Mouse (Mus musculus): ENCODE measurements around the gene Babam2. TPM values are rescaled to one million over a fixed set of nuclear protein-coding genes. Genes with fewer than 3 reads are reported as not detected.
"Not testable (repeated sequence)": the region's sequence is repeated elsewhere in the genome, so short reads cannot be mapped to it uniquely, and the experiment has no call there.

The Babam2 gene
- total RNA-seq, 2 experiments from 2014 or later: 31.2 to 32.1 TPM

- no peak for DNase-seq (ENCODE audit: low spot score)
- intact Hi-C loops (cut with DNase I): no loop called here
These were observed 123.3 kb downstream of the Babam2 start for GRCm38 (mm10) chr5:31820801-31821200.

DNA sequence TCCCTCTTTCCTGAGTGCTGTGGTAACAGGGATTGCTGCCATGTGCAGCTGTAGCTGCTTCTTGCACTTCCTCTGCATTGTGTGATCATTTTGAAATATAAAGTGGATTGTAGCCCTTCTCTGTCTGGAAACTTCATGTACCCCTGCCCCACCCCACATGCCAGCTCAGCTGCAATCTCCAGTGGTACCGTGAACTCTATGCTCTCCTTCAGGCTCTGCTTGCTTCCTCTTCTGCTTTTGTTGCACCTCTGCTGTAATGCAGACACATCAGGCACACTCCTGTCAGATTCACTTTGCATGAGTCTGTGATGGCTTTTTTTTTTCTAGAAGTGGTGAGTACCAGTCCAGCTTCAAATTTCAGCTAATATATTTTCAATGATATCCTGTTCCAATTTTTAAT, 123.7 kb downstream of the Babam2 start:
- intact Hi-C loops (cut with DNase I): no loop called here

DNA sequence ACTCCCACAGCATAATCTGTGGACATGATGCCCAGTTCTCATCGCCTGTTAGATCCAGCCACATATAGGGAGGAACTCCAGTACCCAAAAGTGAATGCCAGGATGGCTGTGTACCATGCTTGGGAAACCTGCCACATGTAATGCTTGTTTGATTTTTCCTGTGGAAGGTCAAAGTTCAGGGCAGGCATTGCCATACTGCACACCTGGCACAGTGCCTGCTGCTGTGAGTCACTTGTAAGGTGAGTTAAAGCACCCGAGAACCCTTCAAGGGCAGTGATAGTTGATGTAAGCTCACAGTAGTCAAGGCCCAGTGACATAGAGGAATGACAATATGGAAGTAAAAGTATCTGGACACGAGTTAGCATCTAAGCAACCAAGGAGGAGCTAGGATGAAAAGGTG, 126.2 kb downstream of the Babam2 start:
- intact Hi-C loops (cut with DNase I): no loop called here

More for the DNA sequence above, 123.7 kb downstream of the Babam2 start:
- DNase-seq (ENCODE audit: low spot score): no peak

GRCm38 (mm10) chr5:31824126-31824525, 126.6 kb downstream of the Babam2 start:
- intact Hi-C loops (cut with DNase I): no loop called here
- DNase-seq (ENCODE audit: low spot score): no peak

More for the DNA sequence above, 126.2 kb downstream of the Babam2 start:
- DNase-seq (ENCODE audit: low spot score): no peak

- no peak for DNase-seq (ENCODE audit: low spot score)
- intact Hi-C loops (cut with DNase I): loop anchor here (5.0 kb wide), 1 partner anchor 120 kb away; no protein-coding TSS in a partner anchor
These were observed 129.8 kb downstream of the Babam2 start for GRCm38 (mm10) chr5:31827304-31827703.

DNA sequence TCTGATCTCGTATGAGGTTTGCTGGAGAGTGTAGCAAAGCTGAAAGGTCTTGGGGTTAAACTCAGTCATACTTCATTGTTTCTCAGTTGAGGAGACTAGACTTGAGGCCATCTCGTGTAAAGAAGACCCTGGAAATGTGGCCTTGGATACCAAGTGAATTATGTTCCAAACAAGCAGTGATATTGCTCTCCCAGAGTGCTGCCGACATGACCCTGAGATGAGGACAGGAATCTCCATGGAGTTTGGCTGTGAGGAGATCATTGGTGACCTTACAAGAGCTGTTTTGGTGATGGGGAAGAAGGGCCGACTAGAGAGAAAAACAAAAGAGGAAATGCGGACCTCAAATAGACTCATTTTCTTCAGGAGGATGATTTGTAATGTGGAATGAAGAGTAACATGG, 130.4 kb downstream of the Babam2 start:
- intact Hi-C loops (cut with DNase I): loop anchor here (5.0 kb wide), 1 partner anchor 121 kb away; no protein-coding TSS in a partner anchor
- DNase-seq (ENCODE audit: low spot score): no peak

DNA sequence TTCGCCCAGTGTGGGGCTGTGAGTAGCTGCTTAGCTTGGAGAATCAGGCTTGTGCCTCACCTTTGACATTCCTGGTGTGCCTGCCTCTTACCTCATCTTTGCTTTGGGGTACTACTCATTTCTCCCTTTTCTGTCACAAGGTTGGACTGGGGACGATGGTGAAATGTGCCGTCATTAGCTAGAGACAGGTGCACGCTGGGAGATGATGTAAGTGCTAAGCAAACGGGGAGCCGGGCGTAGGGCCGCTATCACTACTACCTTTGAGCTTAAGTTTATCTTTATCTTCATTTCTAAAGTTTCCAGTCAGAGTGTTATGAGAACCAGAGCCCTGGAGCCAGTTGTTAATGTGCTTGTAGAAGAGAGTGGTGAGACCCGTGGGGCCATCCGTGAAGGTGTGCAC, 131.3 kb downstream of the Babam2 start:
- DNase-seq (ENCODE audit: low spot score): no peak
- intact Hi-C loops (cut with DNase I): loop anchor here (5.0 kb wide), 1 partner anchor 121 kb away; no protein-coding TSS in a partner anchor

- no peak for DNase-seq (ENCODE audit: low spot score)
- intact Hi-C loops (cut with DNase I): loop anchor here (5.0 kb wide), 1 partner anchor 122 kb away; no protein-coding TSS in a partner anchor
These were observed 132.1 kb downstream of the Babam2 start for GRCm38 (mm10) chr5:31829588-31829987.

- DNase-seq (ENCODE audit: low spot score): no peak
- intact Hi-C loops (cut with DNase I): no loop called here
These were observed 134.1 kb downstream of the Babam2 start for GRCm38 (mm10) chr5:31831587-31831986.

DNA sequence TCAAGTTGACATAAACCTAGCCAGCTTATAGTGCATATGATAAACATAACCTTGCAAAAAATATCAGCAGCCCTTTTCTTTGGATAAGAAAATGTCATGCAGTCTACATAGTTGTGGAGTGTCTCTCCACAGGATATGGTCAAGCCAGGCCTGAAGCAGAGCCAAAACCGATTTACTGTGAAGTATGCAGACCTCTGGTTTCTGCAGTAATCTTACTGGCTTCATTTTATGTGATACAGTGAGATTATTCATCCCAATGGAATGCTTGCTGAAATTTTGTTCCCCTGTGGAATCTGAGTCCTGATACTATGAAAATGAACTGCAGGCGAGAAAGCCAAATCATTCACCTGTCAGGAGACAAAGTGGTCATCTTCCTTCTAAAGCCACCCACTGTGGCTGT, 138.2 kb downstream of the Babam2 start:
- intact Hi-C loops (cut with DNase I): no loop called here
- no peak for DNase-seq (ENCODE audit: low spot score)

GRCm38 (mm10) chr5:31839973-31840372, 142.5 kb downstream of the Babam2 start:
- intact Hi-C loops (cut with DNase I): no loop called here
- DNase-seq (ENCODE audit: low spot score): no peak

DNA sequence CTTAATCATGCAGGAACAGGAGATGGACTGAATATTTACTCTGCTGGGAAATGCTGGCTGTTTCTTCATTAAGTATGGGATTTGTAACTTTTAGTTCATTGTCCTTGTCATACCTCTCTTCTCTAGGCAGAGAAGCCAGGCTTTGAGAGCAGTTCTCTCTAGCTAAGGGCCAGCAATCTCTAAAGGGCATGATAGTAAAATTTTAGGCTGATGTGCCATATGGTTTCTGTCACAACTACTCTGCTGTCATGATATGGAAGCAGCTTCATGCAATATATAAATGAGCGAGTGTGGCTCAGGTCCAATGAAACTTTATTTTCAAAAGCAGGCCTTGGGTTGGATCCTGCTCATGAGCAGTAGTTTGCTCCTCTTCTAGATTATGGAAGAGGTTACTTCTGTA, 142.9 kb downstream of the Babam2 start:
- no peak for DNase-seq (ENCODE audit: low spot score)
- intact Hi-C loops (cut with DNase I): no loop called here

GRCm38 (mm10) chr5:31844856-31845255, 147.4 kb downstream of the Babam2 start:
- no peak for DNase-seq (ENCODE audit: low spot score)
- intact Hi-C loops (cut with DNase I): no loop called here

DNA sequence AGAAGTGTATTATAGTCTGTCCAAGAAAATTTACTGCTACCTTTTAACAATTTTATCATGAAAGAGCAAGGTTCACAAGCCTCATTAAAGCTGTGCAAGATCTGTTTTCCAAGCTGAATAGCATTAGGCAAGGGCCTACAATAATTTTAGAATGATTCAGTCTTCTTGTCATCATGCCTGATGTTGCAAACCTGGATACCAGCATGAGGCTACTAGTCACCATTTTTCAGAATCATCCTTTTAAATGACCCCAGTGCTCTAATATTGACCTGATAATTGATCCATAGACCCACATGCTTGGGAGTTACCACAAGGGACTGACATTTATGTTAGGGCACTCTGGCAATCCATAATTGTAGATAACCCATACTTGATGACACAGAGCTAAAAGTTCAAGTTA, 149.5 kb downstream of the Babam2 start:
- intact Hi-C loops (cut with DNase I): no loop called here
- DNase-seq (ENCODE audit: low spot score): no peak

GRCm38 (mm10) chr5:31848995-31849394, 151.5 kb downstream of the Babam2 start:
- intact Hi-C loops (cut with DNase I): no loop called here
- DNase-seq (ENCODE audit: low spot score): peak; percentile 4

DNA sequence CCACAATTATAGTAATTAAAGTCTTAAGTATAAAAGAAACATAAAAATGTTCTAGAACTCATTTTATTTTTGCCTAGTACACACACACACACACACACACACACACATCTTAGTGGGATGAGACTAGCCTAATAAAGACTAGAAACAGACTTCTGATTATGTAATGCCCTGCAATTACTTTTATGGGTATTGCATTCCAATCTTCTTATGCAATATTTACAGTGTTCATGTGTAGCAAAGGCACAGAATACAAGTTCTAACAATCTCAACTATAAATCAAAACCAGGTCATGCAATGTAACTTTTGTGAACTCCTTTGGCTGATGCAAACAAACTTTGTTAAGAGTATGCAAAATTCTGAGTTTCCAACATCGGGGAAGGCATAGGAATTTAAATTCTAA, 155.3 kb downstream of the Babam2 start:
- intact Hi-C loops (cut with DNase I): no loop called here

DNA sequence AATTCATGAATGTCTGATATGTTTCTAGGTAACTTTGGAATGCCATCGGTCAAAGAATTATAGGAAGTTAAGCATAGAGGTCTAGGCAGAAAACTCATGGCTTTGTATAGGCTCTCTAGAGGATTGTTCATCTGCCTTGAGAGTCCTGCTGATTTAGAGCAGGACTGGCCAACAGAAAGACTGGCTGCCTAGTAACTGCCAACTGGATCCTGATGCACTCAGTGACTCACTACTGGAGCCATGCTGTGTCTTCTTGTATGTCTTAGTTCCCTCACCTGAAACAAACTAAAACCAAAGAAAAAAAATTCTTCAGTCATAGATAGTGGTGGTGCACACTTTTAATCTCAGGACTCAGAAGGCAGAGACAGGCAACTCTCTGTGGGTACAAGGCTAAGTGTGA, 156.3 kb downstream of the Babam2 start:
- DNase-seq (ENCODE audit: low spot score): no peak
- intact Hi-C loops (cut with DNase I): no loop called here

More for the DNA sequence above, 155.3 kb downstream of the Babam2 start:
- no peak for DNase-seq (ENCODE audit: low spot score)

DNA sequence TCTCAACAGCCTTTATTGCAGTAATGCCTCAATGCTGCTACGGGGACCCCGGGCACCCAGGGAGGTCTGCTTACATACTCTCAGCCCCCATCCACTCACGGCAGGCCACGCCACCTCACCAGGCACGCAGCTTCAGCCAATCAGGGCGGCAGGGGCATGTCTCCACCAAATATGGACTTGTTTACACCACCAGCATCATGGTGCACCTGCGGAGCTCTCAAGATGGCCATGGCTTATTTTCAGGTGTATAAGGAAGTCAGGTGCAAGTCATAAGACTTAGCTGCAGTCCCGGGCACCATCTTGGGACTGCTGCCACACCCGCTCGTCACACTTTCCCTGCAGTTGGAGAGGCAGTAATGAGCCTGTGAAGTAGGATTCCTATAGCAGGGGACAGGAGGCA, 161.4 kb downstream of the Babam2 start:
- DNase-seq (ENCODE audit: low spot score); intact Hi-C loops (cut with DNase I): not testable (repeated sequence)

DNA sequence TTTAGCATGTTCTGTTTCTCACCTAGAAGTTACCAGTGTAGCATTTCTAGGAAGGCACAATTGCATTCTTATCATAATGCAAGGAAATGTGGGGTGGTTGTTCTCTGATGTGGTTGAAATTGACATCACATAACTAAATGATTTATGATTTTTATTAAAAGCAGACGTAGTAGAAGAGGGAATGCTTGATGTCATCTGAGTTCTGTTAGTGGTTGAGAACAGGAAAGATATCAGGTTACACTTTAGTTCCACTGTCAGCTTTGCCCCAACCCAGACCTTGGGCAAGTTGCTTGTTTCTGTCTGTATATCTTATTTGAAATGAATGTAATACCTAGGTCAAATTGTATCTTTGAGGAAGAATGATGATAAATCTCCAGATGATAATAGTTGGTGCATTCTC, 162.9 kb downstream of the Babam2 start:
- intact Hi-C loops (cut with DNase I): no loop called here
- no peak for DNase-seq (ENCODE audit: low spot score)

DNA sequence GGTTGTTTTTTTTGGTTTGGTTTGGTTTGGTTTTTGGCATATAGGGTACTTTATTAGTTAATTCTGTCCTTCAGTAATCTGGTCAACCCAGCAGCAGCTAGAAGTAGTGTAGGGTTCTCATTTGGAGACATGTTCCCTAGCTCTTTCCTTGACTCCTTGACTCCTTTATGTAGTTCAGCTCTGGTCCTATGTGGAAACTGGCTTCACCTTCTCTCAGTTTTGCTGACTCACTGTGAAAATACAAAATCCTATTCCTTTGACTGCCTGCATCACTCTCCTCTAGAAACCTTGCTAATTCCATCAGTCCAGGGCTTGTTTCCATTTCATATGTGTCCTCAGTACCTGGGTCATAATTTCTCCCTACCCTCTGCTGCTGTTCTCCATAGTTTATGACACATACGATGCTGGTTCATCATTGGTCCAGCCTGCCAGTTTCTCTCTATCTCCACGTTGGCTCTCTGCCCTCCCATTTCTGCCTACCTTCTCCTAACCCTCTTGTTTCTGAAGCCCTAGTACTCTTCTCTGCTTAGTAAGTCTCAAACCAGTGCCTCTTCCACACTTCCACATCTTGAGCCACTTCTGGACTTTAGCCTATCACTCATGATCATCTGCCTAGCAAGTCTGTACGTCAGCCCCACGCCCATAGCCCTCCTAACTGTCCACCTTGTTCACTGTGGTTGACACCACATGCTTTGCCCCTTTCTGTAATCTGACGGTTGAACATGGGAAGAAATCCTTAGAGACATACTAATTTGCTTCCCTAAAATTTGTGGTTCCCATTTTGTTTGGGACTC, 163.5 kb downstream of the Babam2 start:
- DNase-seq (ENCODE audit: low spot score): no peak
- intact Hi-C loops (cut with DNase I): no loop called here

GRCm38 (mm10) chr5:31862753-31863468, 165.4 kb downstream of the Babam2 start:
- intact Hi-C loops (cut with DNase I): no loop called here
- DNase-seq (ENCODE audit: low spot score): no peak
